Mouse (Mus musculus): ENCODE results near the gene Sipa1l1.

DNA sequence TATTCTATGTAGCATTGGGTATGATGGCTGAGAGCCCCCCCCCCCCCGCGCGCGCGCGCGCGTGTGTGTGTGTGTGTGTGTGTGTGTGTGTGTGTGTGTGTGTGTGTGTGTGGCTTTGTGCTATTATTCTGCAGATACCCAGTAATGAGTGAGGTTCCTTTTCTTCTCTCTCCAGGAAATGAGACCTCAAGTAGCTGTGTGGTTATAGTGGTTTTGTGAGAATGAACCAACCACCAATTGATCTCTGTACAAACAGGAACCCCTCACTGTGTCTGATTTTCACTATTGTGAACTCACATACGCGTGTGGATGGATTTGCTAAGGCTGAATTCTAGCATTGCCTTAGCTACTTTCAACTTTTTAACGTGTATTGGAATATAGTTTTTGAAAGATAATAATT, 181.0 kb downstream of the Sipa1l1 start:
- TF ChIP-seq CTCF (IDR thresholded peaks at IDR 0.05; ENCODE audit: low read depth) (no peak), EP300 (IDR thresholded peaks at IDR 0.05; ENCODE audit: low read depth) (no peak)
